Mouse (Mus musculus) cerebellum, adult 9-11 months (tissue): ENCODE results near the gene Adat1.
A peak's percentile ranks its signal among the peaks of the same experiment; 100 is the strongest.

Source experiments
- DNase-seq: peaks from one replicate; pipeline ENCODE4 v3.0.0; 2022

Gene Adat1

GRCm38 (mm10) chr8:111992013-111992702, at the start of gene Adat1:
Gene Adat1, minus strand, starts transcription at chr8:111992302.
- peak; percentile 88 for DNase-seq

- no peak for DNase-seq
These were observed 45.4 kb upstream of the Adat1 start for GRCm38 (mm10) chr8:112037521-112037920.

DNA sequence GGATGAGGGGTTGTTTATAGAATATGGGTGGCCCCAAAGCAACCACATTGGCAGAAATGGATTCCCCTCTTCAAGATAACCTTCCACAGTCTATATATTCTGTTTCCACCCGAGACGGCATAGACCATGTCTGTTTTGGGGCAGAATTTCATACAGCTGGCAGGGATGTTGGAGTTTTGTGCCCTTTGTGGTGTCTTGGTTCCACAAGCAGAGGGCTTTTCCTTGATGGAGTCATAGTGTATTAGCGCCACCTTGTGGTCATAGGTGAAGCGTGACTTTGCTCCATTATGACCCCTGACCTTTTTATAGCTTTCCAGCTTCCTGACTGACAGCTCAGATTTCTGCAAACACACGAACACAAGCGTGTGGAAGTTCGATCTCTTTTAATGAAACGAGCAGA, 42.5 kb upstream of the Adat1 start:
- peak; percentile 22 for DNase-seq

GRCm38 (mm10) chr8:112033071-112033470, 41.0 kb upstream of the Adat1 start:
- no peak for DNase-seq

DNA sequence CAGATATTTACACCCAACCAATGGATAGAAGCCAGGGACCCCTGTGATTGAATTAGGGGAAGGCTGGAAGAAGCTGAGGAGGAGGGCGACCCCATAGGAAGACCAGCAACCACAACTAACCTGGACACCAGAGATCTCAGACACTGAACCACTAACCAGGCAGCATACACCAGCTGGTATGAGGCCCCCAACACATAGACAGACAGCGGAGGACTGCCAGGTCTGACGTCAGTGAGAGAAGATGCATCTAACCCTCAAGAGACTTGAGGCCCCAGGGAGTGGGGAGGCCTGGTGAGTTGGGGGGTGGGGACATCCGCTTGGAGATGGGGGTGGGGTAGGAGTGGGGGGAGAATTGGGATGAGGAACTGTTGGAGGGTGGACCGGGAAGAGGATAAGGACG, 38.6 kb upstream of the Adat1 start:
- DNase-seq: no peak

DNA sequence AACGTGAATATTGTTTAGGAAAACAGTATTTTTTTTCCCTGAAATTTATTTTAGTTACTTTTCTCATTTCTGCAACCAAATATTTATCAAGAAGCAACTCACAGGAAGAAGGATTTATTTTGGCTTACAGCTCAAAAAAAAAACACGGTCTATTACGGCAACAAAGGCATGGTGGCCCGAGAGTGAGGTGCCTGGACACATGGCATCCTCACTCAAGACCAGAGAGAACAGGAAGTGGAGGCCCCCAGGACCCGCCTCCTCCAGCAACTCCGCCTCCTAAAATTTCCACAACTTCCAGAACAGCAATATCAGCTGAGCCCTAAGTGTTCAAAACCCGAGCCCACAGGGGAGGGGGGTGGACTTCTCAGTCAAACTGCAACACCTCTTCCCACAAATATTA, 37.4 kb upstream of the Adat1 start:
- DNase-seq: no peak

GRCm38 (mm10) chr8:112014936-112015335, 22.8 kb upstream of the Adat1 start, which contains the start of gene Gm6793:
Gene Gm6793, minus strand, starts transcription at chr8:112015036.
- no peak for DNase-seq

- DNase-seq: peak; percentile 67
These were observed 19.7 kb upstream of the Adat1 start for GRCm38 (mm10) chr8:112011816-112012242.

DNA sequence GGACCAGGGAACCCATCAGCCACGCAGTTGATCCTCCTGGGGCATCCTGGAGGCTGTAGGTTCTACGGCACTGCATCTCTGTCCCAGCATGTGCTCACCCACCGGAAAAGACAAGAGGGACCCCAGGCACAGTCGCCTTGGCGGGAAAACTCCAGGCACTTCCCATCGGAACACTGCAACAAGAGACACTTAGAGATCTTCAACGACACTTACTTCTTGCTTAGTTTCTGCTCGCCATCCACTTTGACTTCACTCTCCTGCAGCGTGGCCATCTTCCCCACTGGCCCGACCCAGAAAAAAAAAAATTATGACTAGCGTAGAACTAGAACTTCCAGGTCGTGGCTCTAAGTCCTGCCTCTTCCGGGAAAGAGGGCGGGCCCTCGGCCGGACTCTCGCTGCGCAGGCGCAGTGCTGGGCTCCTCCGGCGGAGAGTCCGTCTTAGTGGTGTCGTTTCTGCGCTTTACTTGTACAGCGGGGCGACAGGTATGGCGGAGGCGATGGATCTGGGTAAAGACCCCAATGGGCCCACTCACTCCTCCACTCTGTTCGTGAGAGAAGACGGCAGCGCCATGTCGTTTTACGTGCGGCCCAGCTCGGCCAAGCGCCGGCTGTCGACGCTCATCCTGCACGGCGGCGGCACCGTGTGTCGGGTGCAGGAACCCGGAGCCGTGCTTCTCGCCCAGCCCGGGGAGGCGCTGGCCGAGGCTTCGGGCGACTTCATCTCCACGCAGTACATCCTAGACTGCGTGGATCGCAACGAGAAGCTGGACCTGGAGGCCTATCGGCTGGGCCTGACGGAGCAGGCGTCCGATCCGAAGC, 19.1 kb upstream of the Adat1 start, which contains the start of the genes Kars and Terf2ip:
Kars (minus strand) TSS at position 327 of the 819 bp plus-strand sequence.
Terf2ip (plus strand) TSS at position 402 of the 819 bp plus-strand sequence.
- DNase-seq: peak; percentile 95

DNA sequence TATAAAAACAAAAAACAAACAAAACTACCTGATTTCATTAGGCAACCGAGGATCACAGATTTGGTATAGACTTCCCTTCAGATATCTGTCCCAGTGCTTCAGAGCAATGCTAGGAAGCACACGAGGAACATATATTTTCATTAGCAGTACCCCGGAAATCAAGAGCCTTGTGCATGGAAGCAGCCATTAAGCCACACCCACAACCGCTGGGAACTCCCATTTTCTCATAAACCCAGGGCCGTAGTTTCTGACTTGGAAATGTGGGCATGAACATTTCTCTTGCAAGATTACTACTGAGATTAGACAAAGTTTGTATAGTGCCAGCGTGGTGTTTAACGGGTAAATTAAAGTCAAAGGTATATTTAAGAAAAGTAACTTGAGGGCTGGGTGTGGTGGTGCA, 17.5 kb upstream of the Adat1 start:
- no peak for DNase-seq

DNA sequence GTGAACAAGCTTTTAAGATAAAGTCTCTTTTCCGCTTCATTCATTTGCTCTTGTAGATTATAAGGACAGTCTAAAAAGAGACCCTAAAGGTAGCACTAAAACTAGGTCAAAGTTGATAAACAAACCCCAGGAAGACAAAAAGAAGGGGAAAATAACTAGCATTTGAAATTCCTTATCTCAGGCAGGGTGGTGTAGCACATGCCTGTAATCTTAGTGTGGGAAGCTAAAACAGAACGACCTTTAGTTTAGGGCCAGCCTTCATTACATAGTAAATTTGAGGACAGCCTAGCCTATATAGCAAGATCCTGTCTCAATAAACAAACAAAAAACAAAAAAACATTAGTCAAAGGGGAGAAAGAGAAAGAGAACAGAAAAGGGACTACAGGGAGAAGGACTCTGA, 15.6 kb upstream of the Adat1 start:
- DNase-seq: no peak

GRCm38 (mm10) chr8:112005601-112006000, 13.5 kb upstream of the Adat1 start:
- DNase-seq: no peak

DNA sequence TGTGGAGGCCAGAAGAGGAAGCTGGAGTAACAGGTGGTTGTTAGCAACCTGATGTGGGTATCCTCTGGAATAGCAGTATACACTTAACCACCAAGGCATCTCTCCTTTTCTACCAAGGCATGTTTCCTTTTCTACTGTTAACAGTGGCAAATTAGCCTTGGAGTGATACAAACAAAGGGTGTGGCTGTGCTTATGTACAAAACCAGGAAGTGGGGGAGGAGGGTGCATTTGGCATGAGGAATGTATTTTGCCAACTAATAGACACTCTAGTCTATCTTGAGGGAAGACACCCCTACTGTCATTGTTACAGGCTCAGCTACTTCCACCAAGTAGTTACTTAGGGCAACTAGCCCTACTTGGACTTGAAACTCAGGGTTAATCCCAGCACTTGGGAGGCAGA, 12.7 kb upstream of the Adat1 start:
- no peak for DNase-seq

DNA sequence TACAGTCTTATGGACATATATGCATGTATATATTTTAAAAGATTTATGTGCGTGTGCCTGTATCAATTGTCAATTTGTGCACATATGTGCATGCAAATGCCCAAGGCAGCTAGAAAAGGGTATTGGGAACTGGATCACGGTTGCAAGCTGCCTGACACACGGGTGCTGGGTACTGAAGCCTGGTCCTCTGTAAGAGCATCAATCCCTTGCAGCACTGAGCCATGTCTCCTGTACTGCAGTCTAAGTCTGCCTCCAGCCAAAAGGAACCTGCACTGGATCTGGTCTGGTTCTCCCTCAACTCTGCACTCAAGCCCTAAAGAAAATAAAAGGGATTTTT, 569 bp upstream of the Adat1 start:
- DNase-seq: no peak

GRCm38 (mm10) chr8:111991278-111991677, 824 bp downstream of the Adat1 start:
- no peak for DNase-seq

GRCm38 (mm10) chr8:111989911-111990310, 2.2 kb downstream of the Adat1 start:
- DNase-seq: peak; percentile 71

DNA sequence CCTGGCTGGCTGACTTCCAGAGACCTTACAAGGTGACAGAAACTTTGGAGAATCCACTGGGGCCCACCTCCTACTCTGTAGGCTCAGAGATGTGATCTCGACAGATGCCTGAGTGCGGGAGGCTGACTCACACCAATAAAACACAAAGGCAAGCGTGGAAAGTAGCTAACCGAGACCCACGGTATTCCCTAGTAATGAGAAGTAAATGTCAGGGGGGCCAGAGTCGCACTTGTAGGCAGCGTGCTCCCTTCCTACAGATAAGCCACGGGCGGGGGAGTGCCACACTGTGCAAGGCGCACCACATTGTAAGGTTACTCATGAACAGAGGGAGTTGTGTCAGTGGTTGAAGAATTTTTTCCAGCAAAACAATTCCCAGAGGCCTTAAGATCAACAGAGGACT, 7.6 kb downstream of the Adat1 start:
- DNase-seq: no peak

DNA sequence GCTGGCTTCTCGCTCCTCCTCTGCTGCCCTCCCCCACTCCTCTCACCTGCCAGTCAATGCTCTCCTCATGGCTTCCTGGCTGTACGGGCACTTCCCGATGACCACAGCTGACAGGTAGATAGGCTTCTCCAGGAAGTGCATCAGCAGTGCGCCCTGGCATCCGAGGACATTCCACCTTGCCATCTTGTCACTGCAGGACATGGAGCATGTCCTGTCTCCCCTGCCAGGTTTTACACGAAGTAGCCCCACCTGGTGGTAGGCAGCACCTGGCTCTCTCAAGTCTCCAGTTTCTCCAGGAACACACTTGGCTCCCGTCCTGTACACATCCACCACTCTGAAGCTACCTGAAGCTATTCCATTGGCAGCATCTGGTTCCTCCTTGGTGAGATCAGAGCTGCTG, 10.0 kb downstream of the Adat1 start:
- DNase-seq: peak; percentile 82

GRCm38 (mm10) chr8:111978147-111978546, 14.0 kb downstream of the Adat1 start:
- no peak for DNase-seq

- no peak for DNase-seq
These were observed 15.8 kb downstream of the Adat1 start for GRCm38 (mm10) chr8:111976326-111976725.

GRCm38 (mm10) chr8:111975706-111976105, 16.4 kb downstream of the Adat1 start:
- no peak for DNase-seq

- DNase-seq: no peak
These were observed 18.0 kb downstream of the Adat1 start for GRCm38 (mm10) chr8:111974138-111974537.

- no peak for DNase-seq
These were observed 23.1 kb downstream of the Adat1 start for GRCm38 (mm10) chr8:111968991-111969390.

DNA sequence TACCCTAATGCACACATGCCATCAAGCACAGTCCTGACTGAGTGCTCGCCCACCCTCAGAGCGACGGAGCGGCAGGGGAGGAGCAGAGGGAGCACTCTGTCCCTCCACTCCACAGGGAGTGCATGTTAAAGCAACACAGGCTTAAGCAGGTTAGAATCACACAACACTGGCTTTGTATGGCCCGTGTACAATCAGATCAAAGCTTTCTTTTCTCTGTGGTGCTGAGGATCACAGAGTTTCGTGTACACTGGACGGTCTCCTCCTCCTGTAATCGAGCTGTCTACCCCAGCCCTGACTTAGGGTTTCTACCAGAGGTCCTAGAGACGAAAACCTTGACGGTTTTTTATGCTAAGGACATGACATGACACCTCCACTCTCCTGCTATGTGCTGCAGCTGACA, 23.6 kb downstream of the Adat1 start:
- DNase-seq: no peak
